In the genomic region with DNA sequence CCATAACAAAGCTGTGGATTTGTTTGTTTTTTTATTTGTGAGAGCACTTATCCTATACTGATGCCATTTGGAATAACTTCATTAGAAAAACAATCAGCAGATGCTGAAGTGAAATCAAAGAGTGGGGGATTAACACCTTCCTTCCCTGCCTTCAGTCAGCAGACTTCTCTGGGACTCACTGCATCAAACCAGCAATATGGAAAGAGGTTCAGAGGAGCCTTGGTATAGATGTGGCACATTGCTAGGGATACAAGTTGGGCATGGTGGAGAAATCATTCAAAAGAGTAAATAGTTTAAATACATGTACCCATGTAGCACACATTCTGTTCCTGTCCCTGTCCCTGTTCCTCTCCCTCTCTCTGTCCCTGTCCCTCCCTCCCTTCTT, we compare ENCODE assay signal across 15 mouse cellular contexts.
DNase-seq lines count a peak whose midpoint lies in the region; ATAC-seq and TF ChIP-seq lines count a peak whose summit lies in the region.
"Had no signal": no experiment of that assay in that cellular context is flagged by ENCODE, and none has a peak within 500 bp of the region (broad histone marks: within the 10 kb centered on the region; RNA-seq: fewer than 3 reads in every experiment).

No protein-coding gene starts in this region.

- no peak for ATAC-seq in heart, embryonic 13.5 days (ENCODE audit: extremely low read depth, insufficient number of reproducible peaks, low FRiP score, low TSS enrichment)
- peak; percentile 14; the same call in 1 of the 2 replicates for ATAC-seq in lung, embryonic 15.5 days (ENCODE audit: borderline replicate concordance, extremely low read depth, low FRiP score, low TSS enrichment)
- peak; percentile 14 for ATAC-seq in megakaryocyte progenitor cell, adult 5-6 weeks (replicated peaks; ENCODE audit: poor library complexity)

- no peak for DNase-seq in heart, adult 11 months
- DNase-seq in lung, adult 2 months = no peak
- no peak for DNase-seq in thymus, postnatal 0 days (ENCODE audit: low spot score)
- DNase-seq: adrenal gland, adult 8-10 months; cerebellum, adult 11 months; cerebellum, adult 8-10 months; gastrocnemius, postnatal 14 days; heart, postnatal 36 days had no signal

- peaks cover 8% of the 10 kb centered on the region for H3K4me1 ChIP-seq in heart, embryonic 13.5 days
- H3K4me1 ChIP-seq in lung, embryonic 15.5 days = peaks cover 6% of the 10 kb centered on the region; the same call in 1 of the 2 replicates
- H3K4me1 ChIP-seq in lung, adult 2 months (ENCODE audit: control insufficient read depth, insufficient read depth, low read length) = no peaks in the 10 kb centered on the region
- H3K4me1 ChIP-seq: embryonic facial prominence, embryonic 12.5 days; forebrain, embryonic 12.5 days; hindbrain, embryonic 15.5 days had no signal

- TF ChIP-seq CTCF in lung, adult 2 months (IDR thresholded peaks at IDR 0.05; ENCODE audit: insufficient read depth, low read length) = no peak

- no peak overlapping the region for H3K4me3 ChIP-seq in heart, embryonic 13.5 days
- H3K4me3 ChIP-seq in lung, embryonic 15.5 days = no peak overlapping the region
- no peak overlapping the region for H3K4me3 ChIP-seq in lung, adult 2 months (replicated peaks; ENCODE audit: extremely low read depth, low read depth, low read length)
- H3K4me3 ChIP-seq: embryonic facial prominence, embryonic 12.5 days; forebrain, embryonic 12.5 days; heart, embryonic 12.5 days; hindbrain, embryonic 15.5 days had no signal

- TF ChIP-seq POLR2A in lung, adult 2 months (IDR thresholded peaks at IDR 0.05; ENCODE audit: borderline replicate concordance, extremely low read depth, low read depth, low read length) = no peak

- H3K27me3 ChIP-seq in heart, embryonic 13.5 days (replicated peaks) = no peaks in the 10 kb centered on the region
- no peaks in the 10 kb centered on the region for H3K27me3 ChIP-seq in lung, embryonic 15.5 days
- H3K27me3 ChIP-seq: embryonic facial prominence, embryonic 12.5 days; forebrain, embryonic 12.5 days; heart, embryonic 12.5 days; hindbrain, embryonic 15.5 days had no signal

- 0 out of 2 replicates have a peak overlapping the region, but pooled peaks have one; percentile 8 for H3K27ac ChIP-seq in heart, embryonic 13.5 days (replicated peaks)
- no peak overlapping the region for H3K27ac ChIP-seq in lung, embryonic 15.5 days
- H3K27ac ChIP-seq: embryonic facial prominence, embryonic 12.5 days; forebrain, embryonic 12.5 days; hindbrain, embryonic 15.5 days had no signal

- H3K9me3 ChIP-seq in heart, embryonic 13.5 days = no peaks in the 10 kb centered on the region
- H3K9me3 ChIP-seq in lung, embryonic 15.5 days = no peaks in the 10 kb centered on the region
- H3K9me3 ChIP-seq: embryonic facial prominence, embryonic 12.5 days; forebrain, embryonic 12.5 days; heart, embryonic 12.5 days; hindbrain, embryonic 15.5 days had no signal

- no peak overlapping the region for H3K4me2 ChIP-seq in heart, embryonic 13.5 days
- no peak overlapping the region for H3K4me2 ChIP-seq in lung, embryonic 15.5 days
- H3K4me2 ChIP-seq: embryonic facial prominence, embryonic 12.5 days; forebrain, embryonic 12.5 days; heart, embryonic 12.5 days; hindbrain, embryonic 15.5 days had no signal

- H3K9ac ChIP-seq in heart, embryonic 13.5 days = no peak overlapping the region
- H3K9ac ChIP-seq in lung, embryonic 15.5 days = no peak overlapping the region
- H3K9ac ChIP-seq: embryonic facial prominence, embryonic 12.5 days; forebrain, embryonic 12.5 days; heart, embryonic 12.5 days; hindbrain, embryonic 15.5 days had no signal

- H3K36me3 ChIP-seq in heart, embryonic 13.5 days = no peaks in the 10 kb centered on the region
- H3K36me3 ChIP-seq in lung, embryonic 15.5 days = no peaks in the 10 kb centered on the region
- H3K36me3 ChIP-seq: embryonic facial prominence, embryonic 12.5 days; forebrain, embryonic 12.5 days; heart, embryonic 12.5 days; hindbrain, embryonic 15.5 days had no signal
